Comparison of ENCODE assay signal across 35 mouse cellular contexts in genomic region chr16:32363530-32363929, GRCm38 (mm10). TPM values are rescaled to one million over a fixed set of nuclear protein-coding genes. Genes with fewer than 3 reads are reported as not detected.
DNase-seq lines count a peak whose midpoint lies in the region; ATAC-seq and TF ChIP-seq lines count a peak whose summit lies in the region.
"Had no signal": no experiment of that assay in that cellular context is flagged by ENCODE, and none has a peak within 500 bp of the region (broad histone marks: within the 10 kb centered on the region; RNA-seq: fewer than 3 reads in every experiment).

No protein-coding gene starts in this region.

- no peak overlapping the region for H3K4me2 ChIP-seq in heart, embryonic 11.5 days
- H3K4me2 ChIP-seq: embryonic facial prominence, embryonic 12.5 days; embryonic facial prominence, embryonic 15.5 days; heart, embryonic 12.5 days; heart, embryonic 15.5 days; hindbrain, embryonic 13.5 days; intestine, embryonic 15.5 days had no signal

- 91% methylated on average over 2 of the region's 2 CpGs for WGBS in heart, embryonic 11.5 days (ENCODE audit: insufficient replicate concordance)

- H3K9ac ChIP-seq in heart, embryonic 11.5 days (ENCODE audit: low read depth, low read length), result no peak overlapping the region
- H3K9ac ChIP-seq: embryonic facial prominence, embryonic 12.5 days; embryonic facial prominence, embryonic 15.5 days; forebrain, postnatal 0 days; heart, embryonic 12.5 days; heart, embryonic 15.5 days; hindbrain, embryonic 13.5 days; intestine, embryonic 15.5 days had no signal

- peak; percentile 33 for TF ChIP-seq CTCF in layer of hippocampus, adult 2 months (conservative IDR thresholded peaks at IDR 0.05)

- DNase-seq in heart, adult 11 months, result peak; percentile 30
- DNase-seq in layer of hippocampus, adult 2 months (ENCODE audit: low spot score in 2 of 2), result no peak
- DNase-seq in layer of hippocampus, adult 9-10 months (ENCODE audit: low spot score), result no peak
- DNase-seq in R1 (ENCODE audit: low read depth, low spot score), result peak; percentile 21
- no peak for DNase-seq in thymus, postnatal 0 days (ENCODE audit: low spot score)
- DNase-seq in T-cell, adult 2 months (ENCODE audit: low spot score), result no peak
- no peak for DNase-seq in kidney, adult 18-20 months
- DNase-seq: adrenal gland, postnatal 10 days; adrenal gland, postnatal 36 days; B cell, adult 2 months; cerebellum, adult 11 months; cerebellum, adult 2 months; cerebellum, adult 9-11 months; cerebellum, postnatal 25 days; forebrain, postnatal 0 days; gastrocnemius, adult 2 months; gastrocnemius, postnatal 14 days; heart, postnatal 10 days; heart, postnatal 36 days had no signal

- peaks cover 11% of the 10 kb centered on the region for H3K36me3 ChIP-seq in heart, embryonic 11.5 days (ENCODE audit: control insufficient read depth, insufficient read depth, low read length)

- ATAC-seq in heart, embryonic 11.5 days (replicated peaks; ENCODE audit: insufficient number of reproducible peaks, low FRiP score, low TSS enrichment), result no peak
- ATAC-seq: forebrain, embryonic 14.5 days; forebrain, postnatal 0 days; hindbrain, embryonic 16.5 days; intestine, embryonic 15.5 days; Patski had no signal

- no peaks in the 10 kb centered on the region for H3K27me3 ChIP-seq in heart, embryonic 11.5 days (ENCODE audit: control insufficient read depth, insufficient read depth, low read length)
- H3K27me3 ChIP-seq: embryonic facial prominence, embryonic 12.5 days; embryonic facial prominence, embryonic 15.5 days; heart, embryonic 12.5 days; heart, embryonic 15.5 days; hindbrain, embryonic 13.5 days; intestine, embryonic 15.5 days; Patski had no signal

- no peak overlapping the region for H3K4me3 ChIP-seq in heart, embryonic 11.5 days (ENCODE audit: low read depth, low read length)
- H3K4me3 ChIP-seq in layer of hippocampus, adult 2 months, result no peak overlapping the region
- H3K4me3 ChIP-seq: embryonic facial prominence, embryonic 12.5 days; embryonic facial prominence, embryonic 15.5 days; gastrocnemius, adult 2 months; heart, embryonic 12.5 days; heart, embryonic 15.5 days; hindbrain, embryonic 10.5 days; hindbrain, embryonic 13.5 days; intestine, embryonic 15.5 days had no signal

- H3K27ac ChIP-seq in heart, embryonic 11.5 days (ENCODE audit: low read depth, low read length), result no peak overlapping the region
- H3K27ac ChIP-seq in layer of hippocampus, adult 2 months, result no peak overlapping the region
- H3K27ac ChIP-seq: embryonic facial prominence, embryonic 12.5 days; embryonic facial prominence, embryonic 15.5 days; gastrocnemius, adult 2 months; heart, embryonic 15.5 days; hindbrain, embryonic 10.5 days; hindbrain, embryonic 13.5 days; intestine, embryonic 15.5 days had no signal

- H3K4me1 ChIP-seq in heart, embryonic 11.5 days (ENCODE audit: control insufficient read depth, insufficient read depth, low read length), result no peaks in the 10 kb centered on the region
- H3K4me1 ChIP-seq: embryonic facial prominence, embryonic 12.5 days; embryonic facial prominence, embryonic 15.5 days; heart, embryonic 12.5 days; heart, embryonic 15.5 days; hindbrain, embryonic 10.5 days; hindbrain, embryonic 13.5 days; intestine, embryonic 15.5 days had no signal

- no peaks in the 10 kb centered on the region for H3K9me3 ChIP-seq in heart, embryonic 11.5 days (replicated peaks; ENCODE audit: control insufficient read depth, low read length)
- H3K9me3 ChIP-seq: embryonic facial prominence, embryonic 12.5 days; embryonic facial prominence, embryonic 15.5 days; heart, embryonic 12.5 days; heart, embryonic 15.5 days; hindbrain, embryonic 10.5 days; hindbrain, embryonic 13.5 days; intestine, embryonic 15.5 days had no signal

RNA-seq across cellular contexts. Expression of gene Ubxn7, which starts 31.5 kb away (rescaled TPM):
- 21.0 and 22.2 TPM in 2 replicates for polyA plus RNA-seq in heart, embryonic 11.5 days (2014; fragmentation: Nextera tagmentation; extraction: Ambion mirVana)
- 10 to 100 TPM; 47.7 to 50.4 TPM for total RNA-seq in layer of hippocampus, adult 2 months (2021)
- polyA plus RNA-seq in thymus, postnatal 0 days (2015; fragmentation: Nextera tagmentation; extraction: Ambion mirVana), result 20.0 and 21.8 TPM in 2 replicates

RNA-seq across cellular contexts. Expression of gene Tm4sf19, which starts 36.8 kb away (rescaled TPM):
- polyA plus RNA-seq in heart, embryonic 11.5 days (2014; fragmentation: Nextera tagmentation; extraction: Ambion mirVana), result not detected in 2 replicates
- total RNA-seq in layer of hippocampus, adult 2 months (2021), result not detected
- polyA plus RNA-seq in thymus, postnatal 0 days (2015; fragmentation: Nextera tagmentation; extraction: Ambion mirVana), result not detected in 2 replicates
- total RNA-seq: common myeloid progenitor, adult 5-6 weeks; gastrocnemius, adult 2 months; gastrocnemius, postnatal 14 days; gastrocnemius, postnatal 4 days; heart, adult 8-10 months; heart, postnatal 10 days; heart, postnatal 36 days had no signal
- polyA plus RNA-seq: cerebellum, adult 2 months; embryonic facial prominence, embryonic 12.5 days; forebrain, embryonic 11.5 days; forebrain, embryonic 14.5 days; forebrain, postnatal 0 days; frontal cortex, adult 2 months; heart, embryonic 12.5 days; heart, embryonic 15.5 days; hindbrain, embryonic 10.5 days; hindbrain, embryonic 13.5 days; hindbrain, embryonic 16.5 days; intestine, embryonic 15.5 days; Patski had no signal

RNA-seq across cellular contexts. Expression of gene Tctex1d2, which starts 56.0 kb away (rescaled TPM):
- 25.4 and 26.0 TPM in 2 replicates for polyA plus RNA-seq in heart, embryonic 11.5 days (2014; fragmentation: Nextera tagmentation; extraction: Ambion mirVana)
- total RNA-seq in layer of hippocampus, adult 2 months (2021), result 10 to 100 TPM; 11.8 to 14.3 TPM
- 14.1 and 15.5 TPM in 2 replicates for polyA plus RNA-seq in thymus, postnatal 0 days (2015; fragmentation: Nextera tagmentation; extraction: Ambion mirVana)

Comparison
In these comparisons a context has a peak if more than half of its experiments do, and no peak if none do; other contexts are left out.
1. DNase-seq: peak in heart, adult 11 months (single experiment) and R1 (single experiment); none in layer of hippocampus, adult 2 months (0 of 2), layer of hippocampus, adult 9-10 months (single experiment), thymus, postnatal 0 days (single experiment), T-cell, adult 2 months (single experiment) and kidney, adult 18-20 months (single experiment).